ENCODE assay signal across 28 mouse cellular contexts in genomic region chr12:13497211-13497610, GRCm38 (mm10).
"Had no signal": no experiment of that assay in that cellular context is flagged by ENCODE, and none has a peak within 500 bp of the region (broad histone marks: within the 10 kb centered on the region; RNA-seq: fewer than 3 reads in every experiment).

No protein-coding gene starts in this region.

- H3K4me3 ChIP-seq: embryonic facial prominence, embryonic 10.5 days; embryonic facial prominence, embryonic 12.5 days; embryonic facial prominence, embryonic 13.5 days; embryonic facial prominence, embryonic 15.5 days; erythroblast, embryonic 14.5 days; forebrain, embryonic 10.5 days; forebrain, embryonic 12.5 days; forebrain, embryonic 13.5 days; forebrain, embryonic 15.5 days; gastrocnemius, adult 2 months; heart, adult 2 months had no signal

- DNase-seq: cerebellum, adult 2 months; cerebellum, adult 8-10 months; cerebellum, adult 9-10 months; cerebellum, adult 9-11 months; cerebellum, postnatal 10 days; cerebellum, postnatal 14 days; cerebellum, postnatal 25 days; cerebellum, postnatal 36 days; embryo, embryonic 11 days; forebrain, postnatal 0 days; gastrocnemius, adult 2 months; gastrocnemius, postnatal 10 days; gastrocnemius, postnatal 14 days; gastrocnemius, postnatal 25 days; gastrocnemius, postnatal 36 days; heart, adult 18-20 months; heart, adult 2 months had no signal

- ATAC-seq: forebrain, embryonic 13.5 days; forebrain, embryonic 14.5 days; forebrain, embryonic 15.5 days; forebrain, embryonic 16.5 days; forebrain, postnatal 0 days had no signal

- H3K27me3 ChIP-seq: embryonic facial prominence, embryonic 12.5 days; embryonic facial prominence, embryonic 13.5 days; embryonic facial prominence, embryonic 15.5 days; forebrain, embryonic 12.5 days; forebrain, embryonic 13.5 days; forebrain, embryonic 15.5 days had no signal

- H3K9me3 ChIP-seq: embryonic facial prominence, embryonic 10.5 days; embryonic facial prominence, embryonic 12.5 days; embryonic facial prominence, embryonic 13.5 days; embryonic facial prominence, embryonic 15.5 days; forebrain, embryonic 10.5 days; forebrain, embryonic 12.5 days; forebrain, embryonic 13.5 days; forebrain, embryonic 15.5 days had no signal

- H3K4me1 ChIP-seq: embryonic facial prominence, embryonic 10.5 days; embryonic facial prominence, embryonic 12.5 days; embryonic facial prominence, embryonic 13.5 days; embryonic facial prominence, embryonic 15.5 days had no signal

- H3K36me3 ChIP-seq: embryonic facial prominence, embryonic 10.5 days; embryonic facial prominence, embryonic 12.5 days; embryonic facial prominence, embryonic 13.5 days; embryonic facial prominence, embryonic 15.5 days; forebrain, embryonic 10.5 days; forebrain, embryonic 12.5 days; forebrain, embryonic 15.5 days had no signal

- H3K27ac ChIP-seq: embryonic facial prominence, embryonic 10.5 days; embryonic facial prominence, embryonic 12.5 days; embryonic facial prominence, embryonic 13.5 days; embryonic facial prominence, embryonic 15.5 days; forebrain, embryonic 10.5 days; forebrain, embryonic 12.5 days; forebrain, embryonic 13.5 days; forebrain, embryonic 15.5 days; gastrocnemius, adult 2 months; heart, adult 2 months had no signal
